Mouse (Mus musculus) megakaryocyte, embryonic 14.5 days (primary cell): ENCODE measurements around the gene Ror1.

ENCODE experiments used
- FLI1 ChIP-seq: IDR thresholded peaks from 2 replicates; pipeline ENCODE4 v1.6.1; 2012; ENCODE audit warnings: low read length, inconsistent platforms, mixed read lengths
- GATA1 ChIP-seq: IDR thresholded peaks from 3 replicates; pipeline ENCODE4 v1.6.1; 2012; ENCODE audit warnings: mixed read lengths, low read length, inconsistent platforms, borderline replicate concordance

DNA sequence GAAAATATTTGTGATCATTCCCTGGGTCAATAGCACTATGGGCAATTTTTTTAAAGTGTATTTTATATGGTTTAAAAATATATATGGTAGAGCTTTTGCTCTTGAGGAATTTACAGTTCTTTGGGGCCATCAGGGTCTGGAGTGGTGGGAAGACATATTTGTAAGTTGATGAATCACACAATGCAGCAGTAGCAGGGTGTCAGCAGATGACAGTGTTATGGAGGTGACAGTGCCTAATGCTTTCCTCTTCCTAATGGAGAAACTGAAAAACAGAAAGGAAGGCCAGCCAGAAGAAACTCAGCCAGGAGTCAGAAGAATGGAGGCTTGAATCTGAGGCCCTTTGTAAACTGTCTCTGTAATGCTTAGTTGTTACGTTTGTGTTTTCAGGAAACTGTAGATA, 181.4 kb downstream of the Ror1 start:
- TF ChIP-seq GATA1 (no peak), FLI1 (no peak)
